Mouse (Mus musculus) intestine, postnatal 0 days (tissue): Measurements from ENCODE around the gene Dnah10. TPM values are rescaled to one million over a fixed set of nuclear protein-coding genes. Genes with fewer than 3 reads are reported as not detected.

ENCODE experiments used
- ATAC-seq: fragments of 200-750 bp; cut with Nextera tagmentation; 2 replicates; pipeline ENCODE4 v1.8.0; 2017; ENCODE audit warnings: mild to moderate bottlenecking, moderate TSS enrichment, moderate library complexity
- H3K27ac ChIP-seq: fragments of 300-500 bp; sonication (generic); 2 replicates; pipeline ENCODE4 v1.5.1; 2014; ENCODE audit warnings: mild to moderate bottlenecking, low read depth, low read length, moderate library complexity
- H3K27me3 ChIP-seq: fragments of 300-500 bp; sonication (generic); replicated peaks from 2 replicates; pipeline ENCODE4 v1.6.1; 2014; ENCODE audit warnings: low read length, mixed read lengths; ENCODE audit not compliant: control insufficient read depth, insufficient read depth
- H3K36me3 ChIP-seq: fragments of 300-500 bp; sonication (generic); 2 replicates; pipeline ENCODE4 v1.6.1; 2014; ENCODE audit warnings: mild to moderate bottlenecking, moderate library complexity; ENCODE audit not compliant: control insufficient read depth, insufficient read depth
- H3K4me1 ChIP-seq: fragments of 300-500 bp; sonication (generic); replicated peaks from 2 replicates; pipeline ENCODE4 v1.6.1; 2014; ENCODE audit warnings: antibody characterized with exemption, low read length, mixed read lengths; ENCODE audit not compliant: control insufficient read depth, insufficient read depth
- H3K4me2 ChIP-seq: fragments of 300-500 bp; sonication (generic); replicated peaks from 2 replicates; pipeline ENCODE4 v1.6.1; 2014; ENCODE audit warnings: low read depth, mild to moderate bottlenecking, moderate library complexity
- H3K4me3 ChIP-seq: fragments of 300-500 bp; sonication (generic); 2 replicates; pipeline ENCODE4 v1.5.1; 2014; ENCODE audit warnings: low read depth, low read length
- H3K9ac ChIP-seq: fragments of 300-500 bp; sonication (generic); 2 replicates; pipeline ENCODE4 v1.6.1; 2014; ENCODE audit warnings: mild to moderate bottlenecking, low read depth, low read length
- H3K9me3 ChIP-seq: fragments of 300-500 bp; sonication (generic); 2 replicates; pipeline ENCODE4 v1.6.1; 2016; ENCODE audit warnings: mixed run types; ENCODE audit not compliant: control insufficient read depth
- CTCF ChIP-seq: sonication (generic); IDR thresholded peaks from 2 replicates; pipeline ENCODE4 v1.5.1; 2016; ENCODE audit warnings: low read depth, mild to moderate bottlenecking, control low read depth, antibody characterized with exemption, moderate library complexity
- WGBS: fragments of 180-500 bp; shearing (Covaris S2); extraction: QIAGEN DNeasy Blood & Tissue Kit; methylation state at CpG from one replicate; pipeline ENCODE4 v1.1.7; 2014; 5-methylcytosine and 5-hydroxymethylcytosine counted together
- polyA plus RNA-seq: library from polyadenylated mRNA; unstranded; fragments of >200 nt; fragmentation: Nextera tagmentation; extraction: Ambion mirVana; gene quantifications from 2 replicates; pipeline ENCODE4 v1.2.1, GENCODE M21; 2015

The Dnah10 gene
- polyA plus RNA-seq, 1 experiment from 2014 or later: 0.01 TPM

GRCm38 (mm10) chr5:124862871-124863741 is 138.2 kb downstream of the Dnah10 start:
- Histone ChIP-seq H3K9ac (peak overlapping the region; percentile 71), H3K9me3 (no peaks in the 10 kb centered on the region), H3K4me2 (peak overlapping the region; percentile 94), H3K4me1 (no peaks in the 10 kb centered on the region), H3K4me3 (peak overlapping the region; percentile 69), H3K36me3 (no peaks in the 10 kb centered on the region), H3K27ac (peak overlapping the region; percentile 82), H3K27me3 (peaks cover 12% of the 10 kb centered on the region)
- TF ChIP-seq CTCF: peak; percentile 41
- ATAC-seq: peak; percentile 60
- under 1% methylated on average over 78 of the region's 88 CpGs for WGBS

GRCm38 (mm10) chr5:124868981-124869380 is 144.1 kb downstream of the Dnah10 start:
- peak; percentile 83 for TF ChIP-seq CTCF
- no peaks in the 10 kb centered on the region for H3K4me1 ChIP-seq
- no peak for ATAC-seq
- WGBS: 36% methylated on average over 4 of the region's 4 CpGs
- H3K4me2 ChIP-seq: no peak overlapping the region
- H3K9me3 ChIP-seq: no peaks in the 10 kb centered on the region
- no peaks in the 10 kb centered on the region for H3K27me3 ChIP-seq
- no peaks in the 10 kb centered on the region for H3K36me3 ChIP-seq
- H3K9ac ChIP-seq: no peak overlapping the region; the same call in 1 of the 2 replicates
- no peak overlapping the region for H3K27ac ChIP-seq
- no peak overlapping the region for H3K4me3 ChIP-seq

- no peak for TF ChIP-seq CTCF
- no peak overlapping the region for H3K27ac ChIP-seq
Observed at GRCm38 (mm10) chr5:124872033-124872432, 147.1 kb downstream of the Dnah10 start.

GRCm38 (mm10) chr5:124873096-124873495 is 148.2 kb downstream of the Dnah10 start:
- H3K27ac ChIP-seq: no peak overlapping the region

More at GRCm38 (mm10) chr5:124872033-124872432, 147.1 kb downstream of the Dnah10 start:
- H3K9me3 ChIP-seq: no peaks in the 10 kb centered on the region
- no peak for ATAC-seq
- H3K9ac ChIP-seq: no peak overlapping the region
- H3K4me1 ChIP-seq: 0 out of 2 replicates have a peak, but pooled peaks cover 3% of the 10 kb centered on the region
- no peaks in the 10 kb centered on the region for H3K27me3 ChIP-seq
- WGBS: 50% methylated on average over 2 of the region's 2 CpGs
- H3K4me3 ChIP-seq: no peak overlapping the region
- H3K4me2 ChIP-seq: no peak overlapping the region
- no peaks in the 10 kb centered on the region for H3K36me3 ChIP-seq

GRCm38 (mm10) chr5:124873890-124874601 is 149.2 kb downstream of the Dnah10 start:
- no peak for TF ChIP-seq CTCF
- Histone ChIP-seq H3K36me3 (peaks cover 6% of the 10 kb centered on the region; the same call in 1 of the 2 replicates), H3K4me1 (0 out of 2 replicates have a peak, but pooled peaks cover 3% of the 10 kb centered on the region), H3K27me3 (no peaks in the 10 kb centered on the region), H3K9ac (no peak overlapping the region), H3K9me3 (no peaks in the 10 kb centered on the region), H3K27ac (no peak overlapping the region), H3K4me3 (no peak overlapping the region), H3K4me2 (no peak overlapping the region)
- no peak for ATAC-seq
- WGBS: 68% methylated on average over 6 of the region's 6 CpGs

More at GRCm38 (mm10) chr5:124873096-124873495, 148.2 kb downstream of the Dnah10 start:
- Histone ChIP-seq H3K9me3 (no peaks in the 10 kb centered on the region), H3K27me3 (no peaks in the 10 kb centered on the region), H3K4me3 (no peak overlapping the region), H3K9ac (no peak overlapping the region), H3K36me3 (peaks cover 5% of the 10 kb centered on the region; the same call in 1 of the 2 replicates), H3K4me1 (0 out of 2 replicates have a peak, but pooled peaks cover 3% of the 10 kb centered on the region), H3K4me2 (no peak overlapping the region)
- no peak for ATAC-seq
- TF ChIP-seq CTCF: no peak
- WGBS: 83% methylated on average over 3 of the region's 3 CpGs

- no peak overlapping the region for H3K27ac ChIP-seq
- no peaks in the 10 kb centered on the region for H3K27me3 ChIP-seq
- H3K9me3 ChIP-seq: no peaks in the 10 kb centered on the region
- H3K9ac ChIP-seq: no peak overlapping the region
- 86% methylated on average over 4 of the region's 4 CpGs for WGBS
- no peak overlapping the region for H3K4me2 ChIP-seq
- peaks cover 14% of the 10 kb centered on the region for H3K36me3 ChIP-seq
- 0 out of 2 replicates have a peak, but pooled peaks cover 3% of the 10 kb centered on the region for H3K4me1 ChIP-seq
- no peak overlapping the region for H3K4me3 ChIP-seq
- TF ChIP-seq CTCF: no peak
- ATAC-seq: no peak
Observed at GRCm38 (mm10) chr5:124879251-124879650, 154.4 kb downstream of the Dnah10 start.
